Mouse (Mus musculus) retina, adult 2 months (tissue): ENCODE data around the gene Rtf1.

Experiments used
- DNase-seq: peaks from one replicate; pipeline ENCODE4 v3.0.0-alpha.2; 2012; ENCODE audit warnings: low read depth, low spot score

Rtf1 gene

DNA sequence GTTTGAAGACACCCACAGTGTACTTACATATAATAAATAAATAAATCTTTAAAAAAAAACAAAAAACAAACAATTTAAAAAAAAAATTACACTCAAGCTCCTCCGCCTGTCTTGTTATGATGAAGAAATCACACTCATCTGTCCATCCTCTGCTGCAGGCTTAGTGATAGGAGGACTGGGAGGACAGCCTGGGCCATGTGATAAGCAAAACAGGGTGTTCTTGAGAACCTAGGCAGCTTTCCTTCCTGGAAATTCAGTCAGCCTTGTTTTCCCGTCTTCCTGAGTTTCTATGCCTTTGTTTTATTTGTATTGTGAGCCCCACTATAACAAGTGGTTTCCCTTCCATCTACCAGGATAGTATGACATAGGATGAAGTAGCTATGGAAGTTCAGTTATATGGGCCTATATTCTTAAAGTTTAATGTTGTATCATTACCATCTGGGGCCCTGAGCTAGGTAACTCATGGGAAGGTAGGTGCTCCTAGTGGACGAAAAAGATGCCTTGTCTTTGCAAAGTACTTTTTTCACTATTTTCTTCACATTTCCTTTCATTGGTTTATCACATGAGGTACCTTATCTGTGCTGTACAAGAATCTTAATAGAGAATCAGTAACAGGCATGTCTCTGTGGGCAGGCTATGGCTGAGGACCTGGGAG, 53.0 kb downstream of the Rtf1 start:
- no peak for DNase-seq

DNA sequence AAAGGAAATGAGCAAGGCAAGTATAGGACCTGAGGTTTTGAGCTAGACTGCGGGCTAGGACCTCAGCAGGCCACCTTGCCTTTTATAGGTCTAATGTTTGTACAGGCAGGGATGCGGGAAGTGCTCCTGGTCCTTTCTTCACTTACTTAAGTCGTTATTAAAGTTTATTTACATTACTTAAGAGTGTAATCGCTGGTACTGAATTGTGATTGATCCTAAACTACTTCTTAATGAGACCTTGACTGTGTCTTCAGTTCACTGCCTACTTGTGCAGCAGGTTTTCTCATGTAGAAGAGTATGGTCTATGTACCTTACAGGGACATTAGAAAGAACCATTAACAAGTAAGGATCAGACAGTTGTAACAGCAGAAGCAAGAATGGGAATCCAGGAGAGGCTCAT, 55.9 kb downstream of the Rtf1 start:
- DNase-seq: no peak

DNA sequence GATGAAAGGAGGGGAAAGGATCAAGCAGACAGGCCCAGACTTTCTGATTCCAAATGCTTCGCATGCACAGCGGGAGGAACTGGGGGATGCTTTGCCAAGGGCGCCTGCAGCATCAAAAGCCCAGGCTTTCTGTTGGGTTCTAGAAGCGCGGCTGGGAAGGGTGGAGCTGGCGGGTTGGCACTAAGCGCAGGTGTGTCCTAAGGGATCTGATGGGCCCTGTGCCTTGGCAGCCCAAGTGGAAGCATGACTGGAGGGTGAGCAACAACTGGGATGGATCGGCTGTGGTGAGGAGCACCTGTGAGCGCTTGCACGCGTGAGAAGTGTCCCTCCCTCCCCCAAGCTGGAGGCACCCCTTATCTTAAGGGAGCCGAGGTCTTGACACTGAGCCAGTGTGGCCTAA, 62.3 kb downstream of the Rtf1 start:
- DNase-seq: no peak

DNA sequence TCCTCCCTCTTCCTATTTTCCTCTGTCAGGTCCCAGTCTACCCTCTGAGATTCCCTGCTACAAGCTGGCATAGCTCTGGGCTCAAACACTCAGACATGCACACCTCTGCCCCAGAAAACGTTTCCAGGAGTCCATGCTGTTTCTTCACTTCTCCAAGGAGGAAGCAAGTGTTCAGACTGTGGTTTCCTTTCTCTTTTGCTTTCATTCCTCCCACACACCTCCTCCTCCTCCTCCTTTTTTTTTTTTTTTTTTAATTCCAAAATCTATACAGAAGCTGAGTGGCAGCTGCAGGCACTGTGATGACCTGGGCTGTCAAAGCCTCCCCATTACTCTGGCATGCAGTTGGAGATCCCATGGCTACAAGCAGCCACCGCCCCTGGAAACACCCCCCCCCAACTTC, 65.7 kb downstream of the Rtf1 start:
- no peak for DNase-seq

DNA sequence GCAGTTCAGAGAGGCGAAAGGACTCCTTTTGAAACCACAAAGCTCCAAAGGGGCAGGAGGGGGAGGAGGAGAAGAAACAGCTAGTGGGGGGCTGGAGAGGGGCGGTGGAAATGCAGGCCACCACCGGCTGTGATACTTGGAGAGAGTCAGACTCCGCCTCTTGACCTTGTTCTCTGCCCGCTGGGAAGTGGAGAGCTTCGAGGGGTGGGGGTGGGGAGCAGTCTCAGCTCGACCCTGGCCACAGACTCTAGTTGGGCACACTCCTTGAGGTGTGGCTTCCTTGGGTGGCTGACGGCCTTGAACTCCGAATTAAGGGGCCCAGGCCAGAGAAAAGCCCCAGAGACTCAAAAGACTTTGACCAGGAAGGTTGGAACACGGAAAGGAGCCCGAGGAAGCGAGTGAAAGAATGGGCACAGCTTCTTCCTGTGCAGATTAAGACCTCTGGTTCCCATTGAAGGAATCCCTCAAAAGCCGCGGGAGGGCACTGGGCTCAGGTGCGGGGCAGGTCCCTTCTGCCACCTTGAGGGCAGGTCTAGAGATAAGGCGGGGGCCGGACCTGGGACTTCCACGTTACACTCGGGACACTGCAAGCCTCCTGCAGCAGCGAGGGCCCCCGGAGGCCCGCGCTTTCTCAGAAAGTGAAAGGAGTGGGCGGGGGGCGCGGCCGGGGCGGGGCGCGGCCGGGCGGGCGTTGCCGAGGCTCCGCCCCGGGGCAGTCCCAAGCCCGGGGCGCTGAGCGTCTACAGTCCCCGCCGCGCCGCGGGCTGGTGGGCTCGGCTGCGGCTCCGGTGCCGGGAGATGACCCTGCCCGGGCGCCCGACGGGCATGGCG, 66.9 kb downstream of the Rtf1 start, which contains the start of gene Itpka:
Gene Itpka (plus strand): TSS at position 757 of the 831 bp plus-strand sequence.
- DNase-seq: no peak

DNA sequence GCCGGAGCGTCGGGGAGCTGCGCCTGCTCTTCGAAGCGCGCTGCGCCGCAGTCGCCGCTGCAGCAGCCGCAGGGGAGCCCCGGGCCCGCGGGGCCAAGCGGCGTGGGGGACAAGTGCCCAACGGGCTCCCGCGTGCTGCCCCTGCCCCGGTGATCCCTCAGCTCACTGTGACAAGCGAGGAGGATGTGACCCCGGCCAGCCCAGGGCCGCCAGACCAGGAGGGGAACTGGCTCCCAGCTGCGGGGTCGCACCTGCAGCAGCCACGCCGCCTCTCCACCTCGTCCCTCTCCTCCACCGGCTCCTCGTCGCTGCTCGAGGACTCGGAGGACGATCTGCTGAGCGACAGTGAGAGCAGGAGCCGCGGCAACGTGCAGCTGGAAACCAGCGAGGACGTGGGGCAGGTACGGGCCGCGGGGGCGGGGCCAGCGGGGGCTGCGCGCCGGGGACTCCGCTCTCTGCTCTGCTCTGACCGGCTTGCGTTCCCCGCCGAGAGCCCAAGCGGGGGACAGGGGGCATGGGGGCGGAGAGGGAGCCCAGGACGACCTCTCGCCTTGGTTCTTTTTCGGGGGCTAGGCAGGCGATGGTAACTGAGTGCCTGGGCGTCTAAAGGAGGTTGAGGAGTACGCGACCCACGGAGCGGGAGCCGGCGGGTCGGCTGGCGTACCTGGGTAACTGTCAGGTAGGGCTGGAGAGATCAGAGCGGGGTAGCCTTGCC, 67.8 kb downstream of the Rtf1 start:
- DNase-seq: no peak

DNA sequence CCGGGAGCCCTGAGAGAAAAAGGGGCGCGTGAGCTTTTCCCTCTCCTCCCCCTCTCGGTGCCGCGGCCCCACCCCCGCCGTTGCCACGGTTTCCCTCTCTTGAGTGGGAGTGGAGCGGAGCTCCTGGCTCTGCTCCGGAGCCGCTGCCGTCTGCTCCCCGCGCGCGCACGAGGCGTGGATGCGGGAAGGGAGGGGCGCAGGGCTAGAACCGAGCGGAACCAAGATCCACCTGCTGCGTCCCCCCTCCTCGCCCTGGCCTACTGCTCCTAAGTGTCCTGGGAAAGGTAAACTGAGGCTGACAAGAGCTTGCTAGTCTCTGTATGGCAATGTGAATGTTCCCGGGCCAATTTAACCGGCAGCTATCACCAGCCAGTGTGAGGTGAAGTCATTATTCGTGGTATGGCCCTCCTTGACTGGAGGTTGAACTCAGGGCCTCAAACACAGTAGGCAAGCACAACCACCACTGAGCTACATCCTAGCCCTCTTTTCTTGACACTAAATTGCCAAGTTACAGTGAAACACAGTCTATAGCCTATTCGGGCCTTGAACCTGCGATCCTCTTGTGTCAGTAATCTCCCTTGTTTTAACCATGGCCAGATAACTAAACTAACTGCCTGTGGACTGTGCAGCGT, 68.4 kb downstream of the Rtf1 start:
- no peak for DNase-seq

DNA sequence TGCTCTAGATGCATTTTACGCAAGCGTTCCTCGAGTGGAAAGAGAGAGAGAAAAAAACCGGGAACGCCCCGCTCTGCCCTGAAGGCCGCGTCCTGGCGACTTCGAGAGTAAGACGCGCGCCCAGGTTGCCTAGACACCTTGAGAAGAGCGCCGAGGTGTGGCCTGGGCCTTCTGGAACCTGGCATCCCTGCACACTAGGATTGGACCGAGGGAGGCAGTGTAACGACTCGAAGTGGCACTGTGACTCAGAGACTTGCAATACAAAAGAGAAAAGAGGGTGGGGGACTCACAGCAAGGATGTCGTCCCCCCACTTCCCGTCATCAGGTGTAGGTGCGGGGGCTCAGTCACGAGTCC, 68.9 kb downstream of the Rtf1 start:
- DNase-seq: no peak

DNA sequence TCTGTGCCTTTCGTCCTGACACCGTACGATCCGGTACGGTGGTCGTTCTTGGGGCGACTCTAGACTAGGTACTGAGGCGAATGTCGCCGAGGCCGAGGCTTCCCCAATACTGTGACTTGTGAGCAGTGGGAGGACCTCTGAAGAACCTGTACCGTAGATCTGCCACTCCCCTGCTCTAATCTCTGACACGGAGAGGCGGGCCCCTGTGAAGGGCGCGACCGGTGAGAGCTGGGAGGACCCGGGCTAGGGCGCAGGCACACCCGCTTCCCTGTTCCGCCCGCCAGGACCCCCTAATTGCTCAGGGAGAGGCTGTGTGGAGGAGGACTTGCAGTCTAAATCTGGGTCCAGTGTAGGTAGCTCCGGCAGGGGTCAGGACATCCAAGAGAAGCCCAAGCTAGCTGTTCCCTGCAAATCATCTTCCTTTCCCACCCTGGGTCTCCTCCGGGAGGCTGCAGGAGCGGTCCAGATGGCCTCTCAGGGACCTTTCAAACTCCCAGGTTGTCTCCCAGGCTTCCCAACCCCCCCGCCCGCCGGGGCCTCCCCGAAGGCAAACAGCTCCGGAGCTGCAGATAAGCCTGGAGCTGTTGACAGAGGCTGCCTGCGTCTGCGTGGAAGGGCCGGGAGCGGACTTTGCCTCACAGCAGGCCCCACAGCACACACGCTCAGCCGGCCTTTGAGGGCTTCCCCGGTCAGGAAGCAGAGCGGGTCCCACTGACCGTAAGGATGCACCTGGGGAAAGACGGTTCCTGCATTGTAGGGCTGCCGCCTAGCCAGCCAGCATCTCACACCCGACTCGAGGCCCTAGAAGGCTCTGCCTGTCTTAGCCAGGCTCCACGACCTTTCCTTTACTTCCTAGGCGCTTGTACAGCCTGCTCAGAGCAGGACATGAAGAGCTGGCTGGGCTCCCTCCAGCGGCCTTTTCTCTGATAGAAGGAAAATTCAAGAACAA, 69.6 kb downstream of the Rtf1 start:
- DNase-seq: no peak

DNA sequence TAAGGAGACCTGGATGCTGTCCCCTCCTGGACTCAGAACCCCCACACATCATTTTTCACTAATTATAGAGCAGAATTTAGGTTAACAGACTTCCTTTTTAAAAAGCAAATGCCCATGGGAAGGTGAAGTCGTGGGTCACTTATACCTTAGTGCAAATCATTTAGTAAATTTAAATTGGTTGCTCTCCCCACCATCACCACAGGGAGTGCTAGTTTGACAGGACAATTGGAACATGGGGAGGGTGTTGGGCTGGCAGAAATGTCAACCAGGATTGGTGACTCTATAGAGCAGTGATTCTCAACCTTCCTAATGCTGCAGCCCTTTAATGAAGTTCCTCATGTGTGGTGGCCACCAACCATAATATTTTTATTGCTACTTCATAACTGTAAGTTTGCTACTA, 70.4 kb downstream of the Rtf1 start:
- no peak for DNase-seq

DNA sequence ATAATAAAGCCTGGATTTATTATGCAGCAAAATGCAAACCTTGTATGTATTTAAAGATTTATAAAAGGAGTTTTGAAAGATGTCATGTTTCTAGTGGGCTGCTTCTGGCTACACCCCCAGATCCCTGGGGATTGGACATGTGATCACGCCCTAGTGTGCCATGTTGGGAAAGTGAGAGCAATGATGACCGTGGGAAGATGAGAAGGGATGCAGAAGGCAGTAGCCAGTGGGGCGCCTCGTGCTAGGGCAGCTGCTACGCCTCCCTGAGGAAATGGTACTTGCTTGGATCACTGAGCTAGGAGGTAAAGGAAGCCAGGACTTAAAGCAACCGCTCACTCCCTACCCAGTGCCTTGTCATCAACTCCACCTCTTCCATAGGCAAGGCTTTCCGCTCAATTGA, 72.7 kb downstream of the Rtf1 start:
- DNase-seq: no peak

DNA sequence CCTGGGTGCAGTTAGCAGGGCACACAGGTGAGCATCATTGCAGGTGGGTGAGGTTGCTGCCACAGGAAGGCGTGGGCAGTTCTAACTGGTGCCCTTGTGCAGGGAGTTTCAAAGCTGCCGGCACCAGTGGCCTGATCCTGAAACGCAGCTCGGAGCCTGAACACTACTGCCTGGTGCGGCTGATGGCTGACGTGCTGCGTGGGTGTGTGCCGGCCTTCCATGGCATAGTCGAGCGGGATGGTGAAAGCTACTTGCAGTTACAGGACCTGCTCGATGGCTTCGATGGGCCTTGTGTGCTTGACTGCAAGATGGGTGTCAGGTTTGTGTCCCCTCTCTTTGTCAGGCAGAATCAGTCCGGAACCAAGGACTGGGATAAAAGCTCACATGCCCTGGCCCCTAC, 74.4 kb downstream of the Rtf1 start:
- no peak for DNase-seq

DNA sequence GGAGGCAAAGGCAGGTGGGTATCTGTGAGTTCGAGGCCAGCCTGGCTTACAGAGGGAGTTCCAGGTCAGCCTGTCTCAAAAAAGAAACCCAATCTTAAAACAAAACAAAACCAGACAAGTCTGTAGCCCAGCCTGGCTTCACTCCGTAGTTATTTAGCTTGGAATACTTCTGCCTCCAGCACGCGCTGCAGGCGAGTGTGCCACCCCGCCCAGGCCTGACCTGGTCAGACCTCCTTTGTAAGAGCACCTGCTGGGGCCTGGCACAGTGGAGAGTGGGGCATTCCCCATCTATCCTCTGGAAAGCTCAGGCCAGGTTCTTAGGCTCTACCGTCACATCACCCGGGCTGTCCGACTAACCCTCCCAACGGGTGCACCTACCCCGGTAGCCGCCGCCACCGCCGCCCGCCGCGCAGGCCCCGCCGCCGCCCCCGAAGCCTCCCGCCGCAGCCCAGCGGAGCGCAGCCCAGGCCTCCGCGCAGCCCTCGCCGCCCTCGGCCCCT, 82.8 kb downstream of the Rtf1 start:
- no peak for DNase-seq

DNA sequence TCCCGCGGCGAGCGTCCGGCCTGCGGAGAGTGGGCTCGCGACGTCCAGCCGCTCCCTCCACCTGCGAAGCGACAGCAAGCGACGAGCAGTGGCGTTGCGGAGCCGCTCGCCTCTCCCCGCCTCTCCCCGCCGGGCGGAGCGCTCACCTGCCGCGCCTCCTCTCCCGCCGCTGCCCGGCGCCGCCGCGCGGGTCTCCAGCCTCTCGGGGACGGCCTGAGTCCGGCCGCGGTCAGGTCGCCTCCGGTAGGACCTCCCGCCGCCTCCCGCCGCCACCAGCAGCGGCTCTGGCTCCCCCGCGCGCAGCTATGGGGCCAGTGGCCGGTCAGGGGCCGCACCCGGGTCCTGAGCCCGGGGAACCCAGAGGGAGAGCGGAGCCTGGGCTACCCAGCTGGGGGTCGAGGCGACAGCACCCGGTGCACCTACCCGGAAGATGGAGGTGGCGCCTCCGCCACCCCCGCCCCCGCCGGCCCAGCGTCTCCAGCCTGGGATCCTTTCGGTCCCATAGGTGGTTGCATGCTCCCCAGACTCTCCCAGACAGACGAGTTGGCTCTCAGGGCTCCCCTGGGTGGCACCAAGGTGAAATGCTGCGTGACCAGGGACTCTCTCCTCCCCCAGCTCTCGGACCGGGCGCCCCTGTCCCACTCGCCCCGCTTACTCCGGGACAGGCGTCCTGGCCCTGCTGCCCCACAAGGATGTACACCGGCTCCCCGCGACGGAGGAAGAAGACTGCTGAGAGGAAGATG, 83.4 kb downstream of the Rtf1 start:
- no peak for DNase-seq

DNA sequence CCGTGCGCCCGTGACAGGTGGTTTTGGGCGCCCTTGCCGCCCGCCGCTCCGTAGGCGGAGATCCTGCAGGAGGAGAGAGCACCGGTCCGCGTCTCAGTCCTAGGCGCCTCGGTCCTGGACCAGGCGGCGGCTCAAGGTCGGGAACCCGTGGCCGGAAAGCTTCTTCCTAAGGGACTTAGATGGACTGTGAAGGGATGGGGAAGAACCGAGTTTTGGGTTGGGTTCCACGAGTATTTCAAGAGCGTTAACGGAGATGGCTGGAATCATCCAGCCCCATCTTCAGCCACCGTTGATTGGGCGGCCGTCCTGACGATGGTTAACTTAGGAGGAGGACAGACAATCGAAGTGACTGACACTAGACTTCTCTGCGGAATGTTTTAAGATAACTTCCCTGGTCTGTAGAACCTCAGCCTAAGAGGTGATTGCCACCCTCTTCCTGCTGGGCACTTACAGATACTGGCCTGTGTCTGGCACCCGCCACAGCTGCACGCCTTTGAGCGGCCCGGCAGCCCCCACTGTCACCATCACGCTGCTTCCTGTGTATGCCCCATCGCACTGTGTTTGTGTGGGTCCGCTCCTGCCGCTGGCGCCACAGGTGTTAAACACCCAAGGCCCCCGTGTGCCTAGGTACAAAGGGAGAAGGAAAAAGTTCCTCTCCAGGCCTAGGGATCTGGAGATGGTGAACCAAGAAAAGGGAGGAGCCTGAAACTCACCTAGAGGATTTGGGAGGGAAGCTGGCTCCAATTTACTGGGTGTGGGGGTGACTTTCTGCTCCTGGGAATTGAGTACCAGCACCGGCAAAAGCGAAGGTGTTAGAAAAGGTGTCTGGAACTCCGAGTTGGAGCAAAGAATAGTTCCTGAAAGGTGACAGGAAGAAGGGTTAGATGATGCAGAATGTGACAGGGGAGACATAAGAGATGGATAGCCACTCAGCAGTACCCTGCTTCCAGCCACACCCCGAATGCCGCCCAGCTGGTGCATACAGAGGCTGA, 84.3 kb downstream of the Rtf1 start:
- DNase-seq: no peak

DNA sequence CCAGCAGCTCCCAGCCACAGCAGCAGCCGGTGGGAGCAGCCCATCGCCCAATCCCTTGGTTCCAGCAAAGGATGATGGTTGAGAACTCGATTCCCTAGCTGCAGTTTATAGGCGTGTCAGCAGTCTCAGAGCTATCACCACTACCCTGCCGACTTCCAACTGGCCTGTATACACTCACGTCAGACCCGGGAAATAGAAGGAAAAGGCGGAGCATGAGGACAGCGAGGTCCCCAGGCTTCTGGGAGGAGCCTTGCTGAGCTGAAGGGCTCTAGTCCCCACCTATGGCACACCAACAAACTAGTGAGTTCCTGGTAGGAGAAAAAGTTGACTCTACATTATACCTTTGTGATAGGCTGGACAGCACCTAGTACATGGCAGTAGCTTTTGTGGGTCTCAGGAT, 85.4 kb downstream of the Rtf1 start, which contains the start of gene Ltk:
Gene Ltk (minus strand): TSS at position 181 of the 400 bp plus-strand sequence.
- no peak for DNase-seq

DNA sequence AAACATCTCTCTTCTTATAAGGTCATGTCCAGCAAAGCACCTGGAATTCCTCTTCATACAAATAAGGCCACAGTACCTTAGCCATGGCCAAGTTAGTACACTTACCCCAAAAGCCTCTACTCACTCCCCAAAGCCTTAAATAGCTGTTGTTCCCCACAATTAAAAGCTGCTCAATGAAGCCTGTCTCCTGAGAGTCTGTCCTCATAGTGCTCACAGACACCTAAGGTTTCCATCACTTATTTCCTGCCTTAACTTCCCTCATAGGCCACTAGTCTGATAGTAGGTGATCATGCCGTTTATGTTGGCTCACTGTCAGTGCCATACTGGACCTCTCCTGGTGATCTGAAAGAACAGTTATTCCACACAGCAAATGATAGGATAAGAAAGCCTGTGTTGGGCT, 87.4 kb downstream of the Rtf1 start:
- DNase-seq: no peak

DNA sequence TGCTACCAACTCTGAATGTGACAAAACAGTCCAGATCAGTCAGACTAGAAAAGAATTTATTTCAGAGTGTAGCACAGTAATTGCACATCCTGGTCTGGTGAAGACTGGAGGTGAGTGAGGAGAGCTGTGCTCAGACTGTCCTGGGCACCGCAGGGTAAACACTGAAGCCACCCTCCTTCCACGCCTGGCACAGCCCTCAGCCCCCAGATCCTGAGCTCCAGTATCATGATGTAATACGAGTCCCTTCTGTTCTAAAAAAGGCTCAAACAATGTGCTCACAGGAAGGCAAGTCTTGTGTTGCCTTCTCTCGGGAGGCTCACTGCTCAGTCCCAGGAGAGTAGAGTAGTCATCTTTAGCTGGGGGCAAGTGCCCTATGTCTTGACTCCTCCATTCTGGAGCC, 89.1 kb downstream of the Rtf1 start:
- DNase-seq: no peak

DNA sequence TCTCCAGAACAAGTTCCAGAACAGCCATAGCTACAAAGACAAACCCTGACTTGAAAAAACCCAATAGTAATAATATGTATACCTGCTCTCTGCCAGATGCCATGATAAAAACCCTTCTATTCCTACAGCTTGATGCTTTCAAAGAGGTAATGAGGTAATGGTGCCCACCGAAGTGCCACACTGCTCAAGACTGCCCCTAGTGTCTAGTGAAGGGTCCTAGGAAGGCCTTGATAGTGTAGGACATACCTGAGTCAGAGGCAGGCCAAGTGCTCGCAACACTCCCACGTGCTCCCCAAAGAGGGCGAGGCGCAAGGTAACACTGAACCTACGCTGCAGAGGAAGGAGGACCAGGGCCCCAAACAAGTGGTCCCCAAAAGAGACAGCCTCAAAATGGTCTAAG, 92.4 kb downstream of the Rtf1 start:
- DNase-seq: no peak
